8 mouse cellular contexts compared by ENCODE assay signal in the genomic region with DNA sequence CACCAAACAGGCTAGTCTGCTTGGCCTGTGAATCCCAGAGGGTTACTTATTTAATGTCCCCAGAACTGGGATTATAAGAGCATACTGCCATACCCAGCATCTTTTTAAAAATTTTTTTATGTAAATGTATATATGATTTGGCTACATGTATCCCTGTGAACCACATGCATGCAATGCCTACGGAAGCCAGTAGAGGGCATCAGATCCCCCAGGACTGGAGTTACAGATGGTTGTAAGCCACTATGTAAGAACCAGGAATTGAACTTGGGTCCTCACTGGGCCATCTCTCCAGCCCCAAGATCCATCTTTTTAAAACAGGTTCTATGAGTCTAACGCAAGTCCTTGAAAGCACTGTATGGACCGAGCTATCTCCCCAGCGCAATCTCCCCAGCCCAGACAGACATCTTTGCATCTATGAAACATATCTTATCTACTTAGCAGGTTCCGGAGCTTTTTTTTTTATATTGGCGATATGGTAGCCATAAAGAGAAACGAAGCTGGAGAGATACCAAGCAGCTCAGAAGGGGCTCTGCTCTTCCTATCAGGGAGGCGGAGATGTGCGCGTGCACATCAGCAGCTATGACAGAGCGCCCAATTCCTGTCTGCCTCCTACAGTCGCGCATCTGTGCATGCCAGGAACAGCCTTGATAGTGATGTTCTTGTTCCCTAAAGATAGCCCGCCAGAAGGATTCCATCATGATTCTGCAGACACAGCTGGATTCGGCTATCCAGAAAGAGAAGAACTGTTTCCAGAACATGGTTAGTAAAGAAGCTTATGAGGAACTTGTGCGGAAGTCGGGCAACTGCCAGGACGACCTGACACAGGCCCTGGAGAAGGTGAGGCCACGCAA. TPM values are rescaled to one million over a fixed set of nuclear protein-coding genes. Genes with fewer than 3 reads are reported as not detected.
A peak's percentile ranks its signal among the peaks of the same experiment; 100 is the strongest.
DNase-seq lines count a peak whose midpoint lies in the region; ATAC-seq and TF ChIP-seq lines count a peak whose summit lies in the region.

No protein-coding gene starts in this region.

- no peak for ATAC-seq in kidney, postnatal 0 days (replicated peaks; ENCODE audit: low FRiP score, low read depth)
- ATAC-seq in neural tube, embryonic 11.5 days (ENCODE audit: insufficient read depth, low FRiP score, low TSS enrichment): no peak

- H3K36me3 ChIP-seq in kidney, postnatal 0 days (ENCODE audit: insufficient read depth, low read length): no peaks in the 10 kb centered on the region
- no peaks in the 10 kb centered on the region for H3K36me3 ChIP-seq in neural tube, embryonic 11.5 days (ENCODE audit: control insufficient read depth, insufficient read depth, low read length)

- TF ChIP-seq CTCF in kidney, postnatal 0 days (IDR thresholded peaks at IDR 0.05; ENCODE audit: low read depth): peak; percentile 64

- no peak overlapping the region for H3K9ac ChIP-seq in kidney, postnatal 0 days (ENCODE audit: low read depth, low read length)
- no peak overlapping the region for H3K9ac ChIP-seq in neural tube, embryonic 11.5 days (ENCODE audit: low read length)

- no peak overlapping the region for H3K4me2 ChIP-seq in kidney, postnatal 0 days (ENCODE audit: low read length)
- H3K4me2 ChIP-seq in neural tube, embryonic 11.5 days (ENCODE audit: low read depth): no peak overlapping the region

- 88% methylated on average over 19 of the region's 19 CpGs for WGBS in kidney, postnatal 0 days
- 88% methylated on average over 19 of the region's 19 CpGs for WGBS in neural tube, embryonic 11.5 days

- no peaks in the 10 kb centered on the region for H3K9me3 ChIP-seq in kidney, postnatal 0 days (replicated peaks; ENCODE audit: low read length)
- no peaks in the 10 kb centered on the region for H3K9me3 ChIP-seq in neural tube, embryonic 11.5 days (ENCODE audit: control insufficient read depth, low read length)

- H3K4me1 ChIP-seq in kidney, postnatal 0 days (replicated peaks; ENCODE audit: insufficient read depth, low read length): no peaks in the 10 kb centered on the region
- H3K4me1 ChIP-seq in neural tube, embryonic 11.5 days (ENCODE audit: control insufficient read depth, insufficient read depth, low read length): no peaks in the 10 kb centered on the region

- H3K27ac ChIP-seq in kidney, postnatal 0 days: no peak overlapping the region
- no peak overlapping the region for H3K27ac ChIP-seq in neural tube, embryonic 11.5 days (ENCODE audit: low read depth, low read length)

- intact Hi-C loops in heart, postnatal 25 days (cut with DNase I): loop anchor here (5.0 to 10.0 kb wide), 2 partner anchors 1723 to 1931 kb away; no protein-coding TSS in a partner anchor

- H3K27me3 ChIP-seq in kidney, postnatal 0 days (ENCODE audit: insufficient read depth, low read length): no peaks in the 10 kb centered on the region
- no peaks in the 10 kb centered on the region for H3K27me3 ChIP-seq in neural tube, embryonic 11.5 days (ENCODE audit: control insufficient read depth, insufficient read depth, low read length)

- peak; percentile 9 to 55 for DNase-seq in heart, adult 18-20 months
- DNase-seq in heart, postnatal 25 days (ENCODE audit: low spot score): no peak
- peak; percentile 46 to 55 for DNase-seq in right cerebral cortex, postnatal 10 days (ENCODE audit: low spot score in 2 of 2)
- DNase-seq in right cerebral cortex, postnatal 25 days: no peak
- peak; percentile 52 for DNase-seq in brain, adult 2 months (ENCODE audit: low read depth, low spot score)
- DNase-seq in kidney, postnatal 0 days (ENCODE audit: low spot score): peak; percentile 27
- peak; percentile 50 for DNase-seq in neural tube, embryonic 11.5 days (ENCODE audit: low spot score)
- no peak for DNase-seq in urinary bladder, postnatal 4 days (ENCODE audit: low spot score in 2 of 2)

- no peak overlapping the region for H3K4me3 ChIP-seq in kidney, postnatal 0 days (replicated peaks; ENCODE audit: low read depth, low read length)
- no peak overlapping the region for H3K4me3 ChIP-seq in neural tube, embryonic 11.5 days (ENCODE audit: low read depth, low read length)

RNA-seq across cellular contexts. Expression of a gene that starts 30.3 kb away (rescaled TPM):
- total RNA-seq in heart, adult 18-20 months (2021): 10 to 100 TPM; 10.7 to 12.3 TPM
- total RNA-seq in heart, postnatal 25 days (2021): 10 to 100 TPM; 11.6 to 12.5 TPM
- polyA plus RNA-seq in kidney, postnatal 0 days (2015; fragmentation: Nextera tagmentation; extraction: Ambion mirVana): 15.3 and 16.4 TPM in 2 replicates
- polyA plus RNA-seq in neural tube, embryonic 11.5 days (2014; fragmentation: Nextera tagmentation; extraction: Ambion mirVana): 25.0 and 27.1 TPM in 2 replicates

RNA-seq across cellular contexts. Expression of a gene that starts 30.3 kb away (rescaled TPM):
- 1 to 10 TPM; 4.3 to 4.6 TPM for total RNA-seq in heart, adult 18-20 months (2021)
- total RNA-seq in heart, postnatal 25 days (2021): 1 to 10 TPM; 4.1 to 4.9 TPM
- polyA plus RNA-seq in kidney, postnatal 0 days (2015; fragmentation: Nextera tagmentation; extraction: Ambion mirVana): 28.8 and 30.2 TPM in 2 replicates
- 32.2 and 33.1 TPM in 2 replicates for polyA plus RNA-seq in neural tube, embryonic 11.5 days (2014; fragmentation: Nextera tagmentation; extraction: Ambion mirVana)

RNA-seq across cellular contexts. Expression of a gene that starts 41.5 kb away (rescaled TPM):
- total RNA-seq in heart, adult 18-20 months (2021): not detected
- not detected for total RNA-seq in heart, postnatal 25 days (2021)
- polyA plus RNA-seq in kidney, postnatal 0 days (2015; fragmentation: Nextera tagmentation; extraction: Ambion mirVana): 0.14 and 0.21 TPM in 2 replicates
- polyA plus RNA-seq in neural tube, embryonic 11.5 days (2014; fragmentation: Nextera tagmentation; extraction: Ambion mirVana): 1.1 and 2.1 TPM in 2 replicates

RNA-seq across cellular contexts. Expression of a gene that starts 43.6 kb away (rescaled TPM):
- total RNA-seq in heart, adult 18-20 months (2021): 10 to 100 TPM; 12.3 to 26.7 TPM
- total RNA-seq in heart, postnatal 25 days (2021): 1 to 10 TPM; 3.8 to 9.2 TPM
- 7.8 and 8.5 TPM in 2 replicates for polyA plus RNA-seq in kidney, postnatal 0 days (2015; fragmentation: Nextera tagmentation; extraction: Ambion mirVana)
- 0.92 and 1.3 TPM in 2 replicates for polyA plus RNA-seq in neural tube, embryonic 11.5 days (2014; fragmentation: Nextera tagmentation; extraction: Ambion mirVana)

Comparison
In these comparisons a context has a peak if more than half of its experiments do, and no peak if none do; other contexts are left out.
1. DNase-seq: peak in heart, adult 18-20 months (2 of 2), right cerebral cortex, postnatal 10 days (2 of 2), brain, adult 2 months (single experiment), kidney, postnatal 0 days (single experiment) and neural tube, embryonic 11.5 days (single experiment); none in heart, postnatal 25 days (single experiment), right cerebral cortex, postnatal 25 days (single experiment) and urinary bladder, postnatal 4 days (0 of 2).